Mouse (Mus musculus) embryonic facial prominence, embryonic 13.5 days (tissue): Measurements from ENCODE around the gene Fam57a. TPM values are rescaled to one million over a fixed set of nuclear protein-coding genes. Genes with fewer than 3 reads are reported as not detected.
"Not testable (repeated sequence)": the region's sequence is repeated elsewhere in the genome, so short reads cannot be mapped to it uniquely, and the experiment has no call there.

Experiments
- ATAC-seq: fragments of 200-750 bp; cut with Nextera tagmentation; 2 replicates; pipeline ENCODE4 v1.8.0; 2017; ENCODE audit warnings: low read depth; ENCODE audit not compliant: insufficient number of reproducible peaks, insufficient read depth, low FRiP score, low TSS enrichment
- H3K27ac ChIP-seq: fragments of 300-500 bp; sonication (generic); 2 replicates; pipeline ENCODE4 v1.5.1; 2015; ENCODE audit warnings: moderate library complexity, mild to moderate bottlenecking, inconsistent platforms
- H3K27me3 ChIP-seq: fragments of 300-500 bp; sonication (generic); 2 replicates; pipeline ENCODE4 v1.6.1; 2015; ENCODE audit warnings: mild to moderate bottlenecking, inconsistent platforms
- H3K36me3 ChIP-seq: fragments of 300-500 bp; sonication (generic); 2 replicates; pipeline ENCODE4 v1.6.1; 2015; ENCODE audit warnings: mild to moderate bottlenecking, inconsistent platforms
- H3K4me1 ChIP-seq: fragments of 300-500 bp; sonication (generic); 2 replicates; pipeline ENCODE4 v1.6.1; 2015; ENCODE audit warnings: inconsistent platforms
- H3K4me2 ChIP-seq: fragments of 300-500 bp; sonication (generic); 2 replicates; pipeline ENCODE4 v1.6.1; 2015; ENCODE audit warnings: moderate library complexity, mild to moderate bottlenecking, inconsistent platforms
- H3K4me3 ChIP-seq: fragments of 300-500 bp; sonication (generic); 2 replicates; pipeline ENCODE4 v1.5.1; 2015; ENCODE audit warnings: mild to moderate bottlenecking, inconsistent platforms
- H3K9ac ChIP-seq: fragments of 300-500 bp; sonication (generic); 2 replicates; pipeline ENCODE4 v1.6.1; 2015; ENCODE audit warnings: mild to moderate bottlenecking, inconsistent platforms
- H3K9me3 ChIP-seq: fragments of 300-500 bp; sonication (generic); 2 replicates; pipeline ENCODE4 v1.6.1; 2016; ENCODE audit warnings: inconsistent platforms
- WGBS: fragments of 180-500 bp; shearing (Covaris S2); methylation state at CpG from one replicate; pipeline ENCODE4 v1.1.7; 2015; ENCODE audit warnings: mixed read lengths; 5-methylcytosine and 5-hydroxymethylcytosine counted together
- polyA plus RNA-seq: library from polyadenylated mRNA; unstranded; fragments of >200 nt; fragmentation: Nextera tagmentation; extraction: Ambion mirVana; gene quantifications from 2 replicates; pipeline ENCODE4 v1.2.1, GENCODE M21; 2015

The Fam57a gene
- polyA plus RNA-seq, 1 experiment from 2014 or later = 20.8 TPM

DNA sequence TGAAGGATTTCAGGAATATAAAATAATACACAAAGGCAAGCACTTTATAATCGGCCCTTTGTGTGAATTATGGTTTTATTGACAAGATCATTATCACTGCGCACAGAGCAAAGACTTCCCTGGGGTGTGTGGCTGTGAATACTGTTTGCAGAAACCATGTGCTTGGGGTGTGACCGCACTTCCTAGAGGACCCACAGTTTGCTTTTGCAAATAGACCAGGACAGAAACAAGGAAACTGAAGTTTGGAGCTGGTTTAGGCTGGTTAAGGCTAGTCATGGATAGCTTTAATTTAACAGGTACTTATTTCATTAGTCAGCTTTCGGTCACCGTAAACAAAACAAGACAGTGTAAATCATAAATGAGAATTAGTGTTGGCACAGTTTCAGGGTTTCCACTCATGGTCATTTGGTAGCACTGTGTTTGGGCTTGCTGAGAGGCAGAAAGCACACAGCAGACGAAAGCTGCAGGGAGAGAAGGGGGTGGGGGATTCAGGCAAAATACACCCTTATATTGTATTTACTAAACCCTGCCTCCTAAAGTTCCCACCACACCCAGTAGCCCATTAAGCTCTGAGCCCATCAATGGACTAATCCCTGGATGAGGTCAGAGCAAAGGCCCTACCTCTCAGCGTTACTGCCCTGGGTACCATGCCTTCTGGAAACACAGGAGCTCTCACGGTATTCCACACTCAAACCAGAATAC is 17.0 kb downstream of the Fam57a start:
- Histone ChIP-seq H3K27ac (no peak overlapping the region), H3K36me3 (no peaks in the 10 kb centered on the region), H3K4me2 (no peak overlapping the region), H3K4me3 (no peak overlapping the region), H3K9ac (no peak overlapping the region), H3K4me1 (peaks cover 2% of the 10 kb centered on the region; the same call in 1 of the 2 replicates), H3K27me3 (no peaks in the 10 kb centered on the region; the same call in 1 of the 2 replicates), H3K9me3 (no peaks in the 10 kb centered on the region)
- 63% methylated on average over 8 of the region's 8 CpGs for WGBS
- no peak for ATAC-seq

DNA sequence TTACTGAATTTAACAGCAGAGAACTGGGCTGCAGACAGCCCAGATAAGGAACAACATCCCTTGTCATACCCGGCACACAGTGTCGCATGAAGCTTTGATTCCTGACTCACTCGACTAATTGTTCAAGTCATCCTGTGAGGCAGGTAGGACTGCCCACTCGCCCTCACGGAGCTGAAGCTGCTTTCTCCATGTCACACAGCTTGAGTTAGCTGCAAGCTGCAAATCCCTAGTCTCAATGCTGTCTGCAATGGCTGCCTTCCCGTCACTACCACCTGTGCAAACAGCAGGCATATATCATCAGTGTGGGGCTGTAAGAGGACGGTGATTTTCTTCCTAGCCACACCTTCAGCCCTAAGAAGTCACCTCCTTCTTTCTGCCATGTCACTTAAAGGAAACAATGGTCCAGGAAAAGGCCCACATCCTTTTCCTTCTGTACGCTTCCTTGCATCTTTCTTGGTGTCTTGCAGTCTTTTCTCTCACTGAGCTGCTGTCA is 17.6 kb downstream of the Fam57a start:
- ATAC-seq = no peak
- H3K4me3 ChIP-seq = no peak overlapping the region
- H3K27ac ChIP-seq = no peak overlapping the region
- 45% methylated on average over 8 of the region's 8 CpGs for WGBS
- no peaks in the 10 kb centered on the region for H3K9me3 ChIP-seq
- H3K4me2 ChIP-seq = no peak overlapping the region
- no peak overlapping the region for H3K9ac ChIP-seq
- H3K36me3 ChIP-seq = no peaks in the 10 kb centered on the region
- peaks cover 6% of the 10 kb centered on the region; the same call in 1 of the 2 replicates for H3K4me1 ChIP-seq
- H3K27me3 ChIP-seq = peaks cover 3% of the 10 kb centered on the region; the same call in 1 of the 2 replicates

GRCm38 (mm10) chr11:76201761-76202674 is 22.5 kb downstream of the Fam57a start:
- peak overlapping the region; percentile 55; the same call in 1 of the 2 replicates for H3K27ac ChIP-seq
- peak; percentile 90 for ATAC-seq
- peak overlapping the region; percentile 93 for H3K4me2 ChIP-seq
- peaks cover 3% of the 10 kb centered on the region; the same call in 1 of the 2 replicates for H3K27me3 ChIP-seq
- H3K36me3 ChIP-seq = peaks cover 24% of the 10 kb centered on the region; the same call in 1 of the 2 replicates
- H3K9ac ChIP-seq = peak overlapping the region; percentile 90
- no peaks in the 10 kb centered on the region for H3K9me3 ChIP-seq
- H3K4me3 ChIP-seq = peak overlapping the region; percentile 79
- peaks cover 16% of the 10 kb centered on the region for H3K4me1 ChIP-seq
- under 1% methylated on average over 81 of the region's 90 CpGs for WGBS

GRCm38 (mm10) chr11:76206793-76207192 is 27.3 kb downstream of the Fam57a start:
- no peak overlapping the region for H3K4me3 ChIP-seq
- peaks cover 69% of the 10 kb centered on the region for H3K36me3 ChIP-seq
- peaks cover 14% of the 10 kb centered on the region; the same call in 1 of the 2 replicates for H3K4me1 ChIP-seq
- 0 out of 2 replicates have a peak, but pooled peaks cover under 1% of the 10 kb centered on the region for H3K27me3 ChIP-seq
- no peak overlapping the region for H3K4me2 ChIP-seq
- no peak overlapping the region for H3K9ac ChIP-seq
- WGBS = 91% methylated on average over 5 of the region's 5 CpGs
- H3K9me3 ChIP-seq = no peaks in the 10 kb centered on the region
- no peak for ATAC-seq
- no peak overlapping the region for H3K27ac ChIP-seq

- H3K36me3 ChIP-seq = peaks cover 80% of the 10 kb centered on the region
- H3K4me1 ChIP-seq = peaks cover 4% of the 10 kb centered on the region; the same call in 1 of the 2 replicates
- no peaks in the 10 kb centered on the region for H3K27me3 ChIP-seq
- 81% methylated on average over 13 of the region's 13 CpGs for WGBS
- H3K4me2 ChIP-seq = no peak overlapping the region
- no peak for ATAC-seq
- no peak overlapping the region; the same call in 1 of the 2 replicates for H3K27ac ChIP-seq
- H3K4me3 ChIP-seq = no peak overlapping the region
- no peak overlapping the region for H3K9ac ChIP-seq
- H3K9me3 ChIP-seq = no peaks in the 10 kb centered on the region
These were observed 30.9 kb downstream of the Fam57a start for GRCm38 (mm10) chr11:76210228-76210985.

DNA sequence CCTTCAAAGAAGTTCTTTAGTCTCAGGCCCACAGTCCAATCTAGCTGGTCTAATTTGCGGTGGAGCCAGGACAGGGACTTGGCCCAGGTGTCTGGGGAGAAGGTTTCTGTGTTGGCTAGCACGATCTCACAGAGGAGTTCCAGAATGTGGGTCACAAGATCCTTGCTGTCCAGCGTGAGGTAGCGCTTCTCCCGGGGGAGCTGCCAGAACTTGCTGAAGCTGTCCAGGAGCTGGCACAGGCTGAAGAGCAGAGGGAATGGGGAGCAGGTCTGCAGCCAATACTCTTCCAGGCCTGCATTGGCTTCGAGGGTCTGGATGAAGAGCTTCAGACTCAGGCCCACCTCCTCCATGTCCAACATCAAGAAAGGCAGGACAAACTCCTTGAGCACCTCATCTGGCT is 32.1 kb downstream of the Fam57a start:
- not testable (repeated sequence) for H3K27ac ChIP-seq, H3K9me3 ChIP-seq, H3K9ac ChIP-seq, H3K4me3 ChIP-seq, ATAC-seq, H3K4me2 ChIP-seq, H3K27me3 ChIP-seq
- Histone ChIP-seq H3K4me1 (peaks cover 14% of the 10 kb centered on the region), H3K36me3 (peaks cover 68% of the 10 kb centered on the region)
- WGBS = 97% methylated on average over 5 of the region's 6 CpGs

- 81% methylated on average over 5 of the region's 5 CpGs for WGBS
- Histone ChIP-seq H3K4me2 (no peak overlapping the region), H3K9ac (no peak overlapping the region), H3K36me3 (peaks cover 48% of the 10 kb centered on the region), H3K4me1 (peaks cover 15% of the 10 kb centered on the region), H3K4me3 (no peak overlapping the region), H3K9me3 (no peaks in the 10 kb centered on the region), H3K27me3 (no peaks in the 10 kb centered on the region), H3K27ac (no peak overlapping the region)
- ATAC-seq = no peak
These were observed 34.4 kb downstream of the Fam57a start for GRCm38 (mm10) chr11:76213841-76214240.

DNA sequence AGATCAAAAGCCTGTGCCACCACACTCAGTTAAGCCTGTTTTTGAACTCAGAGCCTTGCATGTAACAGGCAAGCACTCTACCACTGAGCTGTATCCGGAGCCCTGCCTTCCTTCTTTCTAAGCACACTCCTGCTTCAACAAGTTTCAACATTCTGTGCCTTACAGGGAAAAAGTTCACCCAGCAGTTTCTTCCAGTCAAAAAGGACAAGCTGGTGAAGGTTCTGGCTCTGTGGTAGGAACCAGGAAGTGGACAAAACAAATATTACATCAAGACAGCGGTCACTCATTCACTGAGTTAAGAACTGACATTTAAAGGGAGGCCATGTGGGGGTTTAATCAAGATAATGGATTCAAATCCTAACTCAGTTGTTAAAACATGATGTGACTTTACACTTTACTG is 35.5 kb downstream of the Fam57a start:
- Histone ChIP-seq H3K4me1 (peaks cover 14% of the 10 kb centered on the region), H3K27ac (no peak overlapping the region), H3K9ac (no peak overlapping the region), H3K9me3 (no peaks in the 10 kb centered on the region), H3K27me3 (no peaks in the 10 kb centered on the region), H3K36me3 (peaks cover 45% of the 10 kb centered on the region), H3K4me3 (no peak overlapping the region), H3K4me2 (no peak overlapping the region)
- 94% methylated on average over 2 of the region's 2 CpGs for WGBS
- ATAC-seq = no peak

GRCm38 (mm10) chr11:76216049-76216540 is 36.6 kb downstream of the Fam57a start:
- Histone ChIP-seq H3K9me3 (no peaks in the 10 kb centered on the region), H3K36me3 (peaks cover 43% of the 10 kb centered on the region), H3K4me3 (peak overlapping the region; percentile 84), H3K9ac (no peak overlapping the region; the same call in 1 of the 2 replicates), H3K27ac (peak overlapping the region; percentile 97), H3K27me3 (no peaks in the 10 kb centered on the region), H3K4me1 (peaks cover 11% of the 10 kb centered on the region), H3K4me2 (peak overlapping the region; percentile 73)
- 87% methylated on average over 5 of the region's 5 CpGs for WGBS
- ATAC-seq = no peak

DNA sequence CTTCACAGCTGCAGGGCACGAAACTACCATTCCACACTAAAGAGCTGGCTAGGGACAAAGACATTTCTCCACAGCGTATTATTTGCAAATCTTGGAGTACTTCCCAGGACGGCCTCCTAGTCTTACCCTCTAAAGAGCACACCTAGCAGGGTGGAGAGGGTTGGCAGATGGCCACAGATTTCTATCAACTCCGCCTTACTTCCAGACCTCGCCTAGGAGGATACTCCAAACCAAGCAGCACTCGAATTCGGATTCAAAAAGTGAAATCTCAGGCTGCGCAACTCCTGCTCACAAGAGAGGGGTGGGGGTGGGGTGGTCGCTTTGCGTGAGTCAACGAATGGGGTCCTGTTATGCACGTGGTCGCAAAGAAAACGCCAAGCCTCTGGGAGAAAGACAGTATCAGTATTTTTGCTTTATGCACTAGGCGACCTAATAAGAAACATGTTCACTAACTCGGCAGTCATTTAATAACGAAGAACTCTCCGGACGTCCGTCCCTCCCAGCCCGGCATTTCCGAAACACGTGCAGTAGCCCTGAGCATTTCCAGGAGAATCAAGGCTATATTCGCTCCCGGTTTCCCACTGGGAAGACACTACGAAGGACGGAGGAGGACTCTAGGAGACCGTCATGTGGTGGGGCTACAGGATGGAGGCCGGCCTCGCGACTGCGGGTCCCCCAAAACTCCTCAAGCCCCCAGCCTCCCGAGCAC is 37.4 kb downstream of the Fam57a start:
- peaks cover 11% of the 10 kb centered on the region for H3K4me1 ChIP-seq
- H3K27me3 ChIP-seq = no peaks in the 10 kb centered on the region
- peaks cover 45% of the 10 kb centered on the region for H3K36me3 ChIP-seq
- peak; percentile 8; the same call in 1 of the 2 replicates for ATAC-seq
- no peaks in the 10 kb centered on the region for H3K9me3 ChIP-seq
- H3K4me3 ChIP-seq = peak overlapping the region; percentile 84
- H3K4me2 ChIP-seq = peak overlapping the region; percentile 73
- peak overlapping the region; percentile 94 for H3K9ac ChIP-seq
- 2% methylated on average over 33 of the region's 33 CpGs for WGBS
- peak overlapping the region; percentile 97 for H3K27ac ChIP-seq
